9 mouse cellular contexts compared by ENCODE assay signal in the genomic region with DNA sequence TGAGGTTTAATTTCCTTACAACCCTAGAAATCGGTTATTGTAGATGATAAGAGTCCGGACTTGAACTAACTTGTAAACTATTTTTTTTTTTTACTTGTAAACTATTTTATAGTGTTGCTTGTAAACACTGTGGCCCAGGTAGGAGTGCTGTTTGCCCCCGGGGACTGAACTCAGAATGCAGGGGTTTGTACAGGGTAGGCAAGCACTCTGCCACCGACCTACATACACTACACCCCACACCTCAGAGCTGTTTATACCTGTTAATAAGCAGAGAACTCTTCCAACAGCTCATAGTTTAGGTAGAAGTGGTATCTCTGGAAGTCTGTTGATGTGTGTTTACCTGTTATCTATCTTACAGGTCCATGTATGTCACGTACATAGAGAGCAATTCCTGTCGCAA. TPM values are rescaled to one million over a fixed set of nuclear protein-coding genes. Genes with fewer than 3 reads are reported as not detected.
DNase-seq lines count a peak whose midpoint lies in the region; ATAC-seq and TF ChIP-seq lines count a peak whose summit lies in the region.
"Had no signal": no experiment of that assay in that cellular context is flagged by ENCODE, and none has a peak within 500 bp of the region (broad histone marks: within the 10 kb centered on the region; RNA-seq: fewer than 3 reads in every experiment).

No protein-coding gene starts in this region.

- no peak overlapping the region for H3K27ac ChIP-seq in heart, embryonic 11.5 days (ENCODE audit: low read depth, low read length)
- H3K27ac ChIP-seq in MEL (ENCODE audit: control insufficient read depth, low read depth, low read length): no peak overlapping the region
- no peak overlapping the region for H3K27ac ChIP-seq in hindbrain, embryonic 13.5 days
- H3K27ac ChIP-seq in midbrain, embryonic 12.5 days (replicated peaks): no peak overlapping the region

- no peak for ATAC-seq in heart, embryonic 11.5 days (replicated peaks; ENCODE audit: insufficient number of reproducible peaks, low FRiP score, low TSS enrichment)
- ATAC-seq in hindbrain, embryonic 13.5 days (ENCODE audit: low FRiP score): no peak
- ATAC-seq in midbrain, embryonic 12.5 days (ENCODE audit: low FRiP score, low read depth): no peak
- no peak for ATAC-seq in monocyte, adult 5-6 weeks (replicated peaks; ENCODE audit: insufficient number of reproducible peaks, low FRiP score, low TSS enrichment, poor library complexity, severe bottlenecking)

- H3K4me3 ChIP-seq in heart, embryonic 11.5 days (ENCODE audit: low read depth, low read length): peak overlapping the region; percentile 91
- peak overlapping the region; percentile 67 to 68 for H3K4me3 ChIP-seq in MEL (ENCODE audit: control insufficient read depth in 1 of 2, insufficient read depth in 1 of 2, low read depth in 2 of 2, low read length in 2 of 2)
- peak overlapping the region; percentile 79 for H3K4me3 ChIP-seq in hindbrain, embryonic 13.5 days
- H3K4me3 ChIP-seq in midbrain, embryonic 12.5 days: peak overlapping the region; percentile 82

- peaks cover 11% of the 10 kb centered on the region for H3K4me1 ChIP-seq in heart, embryonic 11.5 days (ENCODE audit: control insufficient read depth, insufficient read depth, low read length)
- peaks cover 8 to 15% of the 10 kb centered on the region in 2 experiments for H3K4me1 ChIP-seq in MEL (ENCODE audit: control insufficient read depth in 1 of 2, insufficient read depth in 2 of 2, low read length in 2 of 2)
- H3K4me1 ChIP-seq in hindbrain, embryonic 13.5 days (replicated peaks): peaks cover 36% of the 10 kb centered on the region
- peaks cover 28% of the 10 kb centered on the region for H3K4me1 ChIP-seq in midbrain, embryonic 12.5 days

- TF ChIP-seq RAD21 in MEL (IDR thresholded peaks at IDR 0.05; ENCODE audit: low read depth, low read length): no peak

- H3K36me3 ChIP-seq in heart, embryonic 11.5 days (ENCODE audit: control insufficient read depth, insufficient read depth, low read length): no peaks in the 10 kb centered on the region
- H3K36me3 ChIP-seq in MEL (ENCODE audit: control insufficient read depth in 1 of 2, insufficient read depth in 2 of 2, low read length in 2 of 2): peaks cover 0 to 19% of the 10 kb centered on the region in 2 experiments; a peak in 2 of 4 replicates
- no peaks in the 10 kb centered on the region for H3K36me3 ChIP-seq in hindbrain, embryonic 13.5 days
- no peaks in the 10 kb centered on the region for H3K36me3 ChIP-seq in midbrain, embryonic 12.5 days

- no peak for DNase-seq in heart, postnatal 4 days
- no peak for DNase-seq in MEL (ENCODE audit: low read depth, low spot score)
- DNase-seq in left cerebral cortex, adult 8-10 months (ENCODE audit: low spot score in 2 of 2): no peak
- no peak for DNase-seq in layer of hippocampus, adult 8-10 months (ENCODE audit: low spot score in 2 of 2)
- DNase-seq: layer of hippocampus, postnatal 36 days had no signal

- no peak for TF ChIP-seq POLR2A in MEL (IDR thresholded peaks at IDR 0.05; ENCODE audit: control insufficient read depth in 1 of 2, insufficient read depth in 1 of 2, low read depth in 1 of 2, low read length in 2 of 2, poor library complexity in 1 of 2)

- H3K79me2 ChIP-seq in MEL (ENCODE audit: control insufficient read depth, insufficient read depth, low read length, poor library complexity): peaks cover 5% of the 10 kb centered on the region

- H3K4me2 ChIP-seq in heart, embryonic 11.5 days: peak overlapping the region; percentile 93
- H3K4me2 ChIP-seq in hindbrain, embryonic 13.5 days: peak overlapping the region; percentile 71
- H3K4me2 ChIP-seq in midbrain, embryonic 12.5 days (replicated peaks): peak overlapping the region; percentile 82

- peak overlapping the region; percentile 69 for H3K9ac ChIP-seq in heart, embryonic 11.5 days (ENCODE audit: low read depth, low read length)
- H3K9ac ChIP-seq in MEL (ENCODE audit: control insufficient read depth, low read depth, low read length, poor library complexity, severe bottlenecking): peak overlapping the region; percentile 65
- peak overlapping the region; percentile 74; the same call in 1 of the 2 replicates for H3K9ac ChIP-seq in hindbrain, embryonic 13.5 days
- H3K9ac ChIP-seq in midbrain, embryonic 12.5 days (replicated peaks): peak overlapping the region; percentile 69

- H3K27me3 ChIP-seq in heart, embryonic 11.5 days (ENCODE audit: control insufficient read depth, insufficient read depth, low read length): no peaks in the 10 kb centered on the region
- no peaks in the 10 kb centered on the region for H3K27me3 ChIP-seq in MEL (ENCODE audit: control insufficient read depth in 1 of 2, insufficient read depth in 2 of 2, low read length in 2 of 2)
- no peaks in the 10 kb centered on the region for H3K27me3 ChIP-seq in hindbrain, embryonic 13.5 days
- no peaks in the 10 kb centered on the region for H3K27me3 ChIP-seq in midbrain, embryonic 12.5 days

- no peak for TF ChIP-seq CTCF in MEL (IDR thresholded peaks at IDR 0.05 in 2 of 3, conservative IDR thresholded peaks at IDR 0.05 in 1 of 3; ENCODE audit: control insufficient read depth in 1 of 3, insufficient read depth in 1 of 3, low read depth in 2 of 3, low read length in 3 of 3, poor library complexity in 1 of 3, severe bottlenecking in 1 of 3)

- 34% methylated on average over 6 of the region's 6 CpGs for WGBS in heart, embryonic 11.5 days (ENCODE audit: insufficient replicate concordance)
- 55% methylated on average over 6 of the region's 6 CpGs for WGBS in hindbrain, embryonic 13.5 days
- WGBS in midbrain, embryonic 12.5 days: 52% methylated on average over 6 of the region's 6 CpGs

- H3K9me3 ChIP-seq in heart, embryonic 11.5 days (replicated peaks; ENCODE audit: control insufficient read depth, low read length): no peaks in the 10 kb centered on the region
- H3K9me3 ChIP-seq in MEL (replicated peaks; ENCODE audit: insufficient read depth, low read length): no peaks in the 10 kb centered on the region
- H3K9me3 ChIP-seq in hindbrain, embryonic 13.5 days: no peaks in the 10 kb centered on the region
- no peaks in the 10 kb centered on the region for H3K9me3 ChIP-seq in midbrain, embryonic 12.5 days

- no peak for TF ChIP-seq EP300 in MEL (IDR thresholded peaks at IDR 0.05; ENCODE audit: low read depth in 1 of 2, low read length in 2 of 2)

TF ChIP-seq in MEL, 35 proteins besides CTCF, POLR2A, EP300 and RAD21 (continues in another document):
- 0 out of 2 replicates have a peak, but pooled peaks have one; percentile 62 for TF ChIP-seq ZNF384 (IDR thresholded peaks at IDR 0.05; ENCODE audit: low read depth, low read length)
- TF ChIP-seq KAT2A (conservative IDR thresholded peaks at IDR 0.05; ENCODE audit: low read depth, low read length): no peak
- no peak for TF ChIP-seq SMC3 (IDR thresholded peaks at IDR 0.05; ENCODE audit: low read depth, low read length)
- TF ChIP-seq MYB (IDR thresholded peaks at IDR 0.05; ENCODE audit: low read depth, low read length): no peak
- TF ChIP-seq ZKSCAN1 (IDR thresholded peaks at IDR 0.05; ENCODE audit: low read depth, low read length): no peak
- TF ChIP-seq USF1 (IDR thresholded peaks at IDR 0.05; ENCODE audit: low read depth, low read length): no peak
- 0 out of 2 replicates have a peak, but pooled peaks have one; percentile 1 for TF ChIP-seq NRF1 (IDR thresholded peaks at IDR 0.05; ENCODE audit: insufficient read depth, low read depth, low read length, poor library complexity, severe bottlenecking)
- no peak for TF ChIP-seq TAL1 (IDR thresholded peaks at IDR 0.05; ENCODE audit: low read length)
- peak; percentile 70; the same call in 1 of the 2 replicates for TF ChIP-seq CHD1 (IDR thresholded peaks at IDR 0.05; ENCODE audit: low read depth, low read length)
- TF ChIP-seq UBTF (IDR thresholded peaks at IDR 0.05; ENCODE audit: borderline replicate concordance, insufficient read depth, low read depth, low read length): no peak

RNA-seq across cellular contexts. Expression of a gene that starts 0.8 kb away (rescaled TPM):
- polyA plus RNA-seq in heart, embryonic 11.5 days (2014; fragmentation: Nextera tagmentation; extraction: Ambion mirVana): 8.1 and 10.5 TPM in 2 replicates
- total RNA-seq in heart, postnatal 4 days (2021): 1 to 10 TPM; 4.6 to 6.4 TPM
- total RNA-seq in MEL (2012; rRNA removed): 16.1 and 20.3 TPM in 2 replicates
- 10 to 100 TPM; 21.2 to 36.6 TPM for polyA plus RNA-seq in MEL (2012; ENCODE audit: insufficient read depth in 1 of 2, insufficient read length in 2 of 2, low read depth in 1 of 2, low replicate concordance in 2 of 2, missing spikeins in 1 of 2)
- 10.3 and 12.6 TPM in 2 replicates for polyA plus RNA-seq in hindbrain, embryonic 13.5 days (2015; fragmentation: Nextera tagmentation; extraction: Ambion mirVana)
- 11.9 and 14.2 TPM in 2 replicates for polyA plus RNA-seq in midbrain, embryonic 12.5 days (2016; fragmentation: Nextera tagmentation; extraction: Ambion mirVana)
- total RNA-seq in left cerebral cortex, adult 8-10 months (2022): 1 to 10 TPM; 4.3 to 5.6 (median 4.8) TPM
- 8.9 to 11.1 TPM (median 10.2 TPM) in 3 replicates for total RNA-seq in monocyte, adult 5-6 weeks (2017)
- 1 to 10 TPM; 7.3 to 9.2 (median 7.5) TPM for total RNA-seq in layer of hippocampus, adult 8-10 months (2022)

RNA-seq across cellular contexts. Expression of a gene that starts 1.0 kb away (rescaled TPM):
- polyA plus RNA-seq in heart, embryonic 11.5 days (2014; fragmentation: Nextera tagmentation; extraction: Ambion mirVana): 67.5 and 83.5 TPM in 2 replicates
- 10 to 100 TPM; 29.6 to 31.1 TPM for total RNA-seq in heart, postnatal 4 days (2021)
- total RNA-seq in MEL (2012; rRNA removed): 62.4 and 74.8 TPM in 2 replicates
- 100 to 1,000 TPM in 1 of 2 experiments, not detected in 1; 123 TPM for polyA plus RNA-seq in MEL (2012; ENCODE audit: insufficient read depth in 1 of 2, insufficient read length in 2 of 2, low read depth in 1 of 2, low replicate concordance in 2 of 2, missing spikeins in 1 of 2)
- polyA plus RNA-seq in hindbrain, embryonic 13.5 days (2015; fragmentation: Nextera tagmentation; extraction: Ambion mirVana): 212 and 220 TPM in 2 replicates
- polyA plus RNA-seq in midbrain, embryonic 12.5 days (2016; fragmentation: Nextera tagmentation; extraction: Ambion mirVana): 201 and 208 TPM in 2 replicates
- 100 to 1,000 TPM in 3 of 4 experiments, 10 to 100 TPM in 1; 94.2 to 133 (median 116) TPM for total RNA-seq in left cerebral cortex, adult 8-10 months (2022)
- 7.1 to 26.2 TPM (median 18.2 TPM) in 3 replicates for total RNA-seq in monocyte, adult 5-6 weeks (2017)
- 100 to 1,000 TPM in 2 of 4 experiments, 10 to 100 TPM in 2; 85.9 to 125 (median 103) TPM for total RNA-seq in layer of hippocampus, adult 8-10 months (2022)

RNA-seq across cellular contexts. Expression of a gene that starts 24.9 kb away (rescaled TPM):
- polyA plus RNA-seq in heart, embryonic 11.5 days (2014; fragmentation: Nextera tagmentation; extraction: Ambion mirVana): 41.5 and 45.9 TPM in 2 replicates
- 10 to 100 TPM; 60.5 to 61.2 TPM for total RNA-seq in heart, postnatal 4 days (2021)
- total RNA-seq in MEL (2012; rRNA removed): 47.0 and 52.9 TPM in 2 replicates
- 10 to 100 TPM in 1 of 2 experiments, not detected in 1; 70.0 TPM for polyA plus RNA-seq in MEL (2012; ENCODE audit: insufficient read depth in 1 of 2, insufficient read length in 2 of 2, low read depth in 1 of 2, low replicate concordance in 2 of 2, missing spikeins in 1 of 2)
- 42.2 and 44.5 TPM in 2 replicates for polyA plus RNA-seq in hindbrain, embryonic 13.5 days (2015; fragmentation: Nextera tagmentation; extraction: Ambion mirVana)
- 47.6 and 51.5 TPM in 2 replicates for polyA plus RNA-seq in midbrain, embryonic 12.5 days (2016; fragmentation: Nextera tagmentation; extraction: Ambion mirVana)
- 10 to 100 TPM; 32.7 to 41.5 (median 38.5) TPM for total RNA-seq in left cerebral cortex, adult 8-10 months (2022)
- total RNA-seq in monocyte, adult 5-6 weeks (2017): 45.5 to 72.9 TPM (median 56.5 TPM) in 3 replicates
- total RNA-seq in layer of hippocampus, adult 8-10 months (2022): 10 to 100 TPM; 40.2 to 43.3 (median 41.6) TPM
